Mouse (Mus musculus): Measurements from ENCODE around the gene 1110032A03Rik. TPM values are rescaled to one million over a fixed set of nuclear protein-coding genes. Genes with fewer than 3 reads are reported as not detected.

Gene 1110032A03Rik
- polyA plus RNA-seq (2012; rRNA removed) = 22.5 and 25.7 TPM in 2 replicates

DNA sequence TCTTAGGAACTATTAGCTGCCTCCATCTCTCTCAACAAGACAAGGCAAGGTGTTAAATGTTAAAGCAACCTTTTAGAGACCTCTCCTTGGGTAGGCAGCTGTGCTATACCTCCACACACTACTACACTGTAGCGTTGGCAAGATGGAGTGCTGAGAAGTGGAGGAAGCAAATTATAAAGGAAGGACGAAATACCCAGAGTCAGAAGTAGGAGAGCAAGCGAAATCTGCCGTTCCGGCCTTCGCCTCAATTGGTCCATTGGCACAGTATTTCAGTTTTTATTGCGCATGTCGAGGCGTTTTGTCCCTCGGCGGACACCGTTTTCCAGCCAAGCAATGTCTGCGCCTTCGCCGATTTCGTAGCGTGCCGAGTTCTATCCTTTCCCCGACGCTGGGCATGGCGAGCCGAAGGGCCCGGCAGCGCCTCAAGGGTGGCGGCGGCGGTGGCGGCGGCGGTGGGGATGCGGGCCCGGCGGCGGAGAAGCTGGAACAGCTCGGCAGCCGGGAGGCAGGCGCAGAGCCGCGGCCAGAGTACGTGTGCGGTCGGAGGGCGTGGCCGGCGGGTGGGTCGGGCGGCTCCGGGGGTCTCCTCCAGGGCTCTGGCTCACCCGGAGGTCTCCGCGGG lies at the start of gene 1110032A03Rik, which contains the start of gene Alg9:
Gene 1110032A03Rik, minus strand, starts transcription at position 530 of the 622 bp plus-strand sequence.
Gene Alg9, plus strand, starts transcription at position 29 of the 622 bp plus-strand sequence.

GRCm38 (mm10) chr9:50768107-50769002 lies 7.0 kb downstream of the 1110032A03Rik start, which contains the start of gene Fdxacb1:
TSS of gene Fdxacb1 (plus strand) at chr9:50768236.

DNA sequence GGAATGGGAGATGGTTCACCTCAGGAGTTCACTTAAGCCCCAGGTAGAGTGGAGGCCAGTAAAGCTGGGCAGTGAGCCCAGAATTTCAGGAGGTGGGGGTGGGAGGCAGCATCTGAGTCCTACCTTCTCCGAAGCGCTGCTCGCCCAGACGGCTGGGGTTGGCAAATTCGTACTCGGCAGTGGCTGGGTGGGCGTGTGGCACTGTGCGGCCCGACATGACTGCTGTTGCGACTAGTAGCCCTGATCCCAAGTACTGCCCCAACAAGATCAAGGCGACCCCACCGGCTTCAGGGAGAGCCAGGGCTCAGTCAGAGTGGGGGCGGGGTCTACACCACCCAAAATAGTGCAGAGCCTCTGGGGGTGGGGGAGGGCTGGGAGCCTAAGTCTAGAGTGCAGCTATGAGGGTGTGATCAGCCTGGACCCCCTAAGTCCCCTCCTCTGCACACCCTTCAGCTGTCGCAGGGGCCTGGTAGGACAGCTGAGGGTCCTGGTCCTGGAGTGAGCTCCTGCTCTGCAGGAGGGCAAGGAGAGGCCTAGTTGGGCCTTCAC lies 23.2 kb downstream of the 1110032A03Rik start, which contains the start of gene Hspb2:
Gene Hspb2, minus strand, starts transcription at position 301 of the 549 bp plus-strand sequence.

DNA sequence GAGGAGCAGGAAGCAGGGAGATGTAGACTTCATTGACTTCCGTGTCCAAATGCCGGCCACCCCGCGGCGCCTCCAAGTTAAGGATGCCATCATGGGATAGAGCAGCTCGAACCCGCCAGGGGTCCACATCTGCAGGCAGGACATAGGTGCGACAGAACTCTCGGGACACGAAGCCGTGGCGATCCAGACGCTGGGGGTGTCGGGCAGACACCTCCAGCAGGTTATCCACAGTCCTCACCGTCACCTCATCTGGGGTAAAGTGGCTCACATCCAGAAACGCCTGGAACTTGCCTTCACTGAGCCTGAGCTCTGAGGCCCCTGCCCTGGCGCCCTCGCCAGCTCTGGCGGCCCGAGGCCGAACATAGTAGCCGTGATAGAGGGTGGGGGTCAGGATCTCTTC lies 24.0 kb downstream of the 1110032A03Rik start, which contains the start of gene Cryab:
Gene Cryab, plus strand, starts transcription at position 3 of the 400 bp plus-strand sequence.

DNA sequence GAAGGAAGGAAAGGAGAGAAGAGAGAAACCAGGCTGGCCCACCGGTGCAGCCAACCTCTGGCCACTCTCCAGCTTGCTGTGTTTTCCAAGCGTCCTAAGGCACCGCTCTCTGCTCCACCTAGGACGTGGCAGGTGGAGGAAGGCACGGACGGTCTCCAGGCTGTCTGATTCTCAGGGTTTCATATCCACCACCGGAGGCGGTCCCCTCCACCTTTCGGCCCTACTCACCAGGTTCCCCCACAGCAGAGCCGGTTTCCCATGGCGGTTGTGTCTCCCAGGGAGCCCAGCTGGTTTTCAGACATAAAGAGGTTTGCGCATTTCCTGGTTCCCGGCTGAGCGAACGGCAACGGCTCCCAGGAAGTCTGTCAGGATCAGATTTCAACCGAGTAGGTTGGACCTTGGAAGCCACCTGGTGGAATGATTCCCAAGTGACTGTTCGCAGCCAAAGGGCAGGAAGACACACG lies 29.1 kb downstream of the 1110032A03Rik start, which contains the start of gene 2310030G06Rik:
Gene 2310030G06Rik, minus strand, starts transcription at position 323 of the 464 bp plus-strand sequence.

DNA sequence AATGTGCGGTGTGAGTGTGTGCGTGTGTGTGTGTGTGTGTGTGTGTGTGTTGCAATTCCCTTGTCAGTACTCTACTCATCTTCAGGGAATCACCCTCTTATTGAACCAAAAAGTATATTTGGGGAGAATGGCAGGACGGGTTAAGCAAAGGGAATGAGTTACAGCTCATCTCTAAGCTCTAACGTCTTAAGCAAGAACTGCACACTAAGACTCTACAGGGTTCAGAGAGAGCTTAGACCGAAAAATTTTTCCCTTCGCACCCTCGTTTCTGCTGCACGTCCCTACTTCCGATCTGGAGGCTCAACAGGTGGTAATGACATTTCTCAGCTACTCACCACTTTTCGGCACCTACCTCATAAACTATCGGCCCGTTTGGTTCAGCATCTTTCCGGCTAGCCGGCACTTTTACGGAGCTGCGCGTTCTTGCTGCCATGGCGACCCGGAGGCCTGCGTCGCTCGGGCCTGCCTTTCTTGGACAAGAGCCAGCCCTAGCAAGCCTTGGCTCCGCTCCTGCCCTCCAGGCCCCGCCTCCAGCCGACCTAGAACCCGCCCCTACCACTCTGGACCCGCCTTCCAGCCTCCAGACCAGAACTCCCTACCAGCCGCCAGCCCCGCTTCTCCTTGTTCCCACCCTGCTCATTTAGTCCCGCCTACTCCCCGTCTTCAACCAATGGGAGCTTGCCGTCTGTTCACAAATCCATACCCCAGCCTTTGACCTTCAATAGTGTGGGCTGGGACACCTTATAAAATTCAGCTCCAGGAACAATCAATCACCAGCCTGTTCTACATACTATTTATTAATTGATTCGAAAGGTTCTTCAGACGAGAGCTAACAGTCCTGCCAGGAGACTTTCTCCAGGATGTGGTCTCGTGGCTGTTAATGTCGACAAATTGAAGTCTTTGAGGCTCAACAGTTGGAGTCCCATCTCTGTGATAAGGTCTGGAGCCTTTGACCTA lies 36.1 kb downstream of the 1110032A03Rik start, which contains the start of gene Dixdc1:
Gene Dixdc1, minus strand, starts transcription at position 604 of the 957 bp plus-strand sequence.

Other genes starting within 250 kb of the 1110032A03Rik start
- 29.6 and 30.3 TPM in 2 replicates for gene Pts, start 246.8 kb downstream of the 1110032A03Rik start, polyA plus RNA-seq (2012; rRNA removed)
- 10.0 and 12.3 TPM in 2 replicates for gene Il18, start 220.7 kb downstream of the 1110032A03Rik start, polyA plus RNA-seq (2012; rRNA removed)
- gene Bco2, start 220.3 kb downstream of the 1110032A03Rik start, polyA plus RNA-seq (2012; rRNA removed) = 1.4 and 2.0 TPM in 2 replicates
- not detected in 2 replicates for gene Tex12, start 214.2 kb downstream of the 1110032A03Rik start, polyA plus RNA-seq (2012; rRNA removed)
- 266 and 282 TPM in 2 replicates for gene Sdhd, start 171.7 kb downstream of the 1110032A03Rik start, polyA plus RNA-seq (2012; rRNA removed)
- gene Timm8b, start 171.6 kb downstream of the 1110032A03Rik start, polyA plus RNA-seq (2012; rRNA removed) = 159 and 160 TPM in 2 replicates
- 0.37 and 0.52 TPM in 2 replicates for gene Pih1d2, start 158.2 kb downstream of the 1110032A03Rik start, polyA plus RNA-seq (2012; rRNA removed)
- 4.4 and 4.5 TPM in 2 replicates for gene Nkapd1, start 158.1 kb downstream of the 1110032A03Rik start, polyA plus RNA-seq (2012; rRNA removed)
- 15.9 and 18.7 TPM in 2 replicates for gene Dlat, start 115.7 kb downstream of the 1110032A03Rik start, polyA plus RNA-seq (2012; rRNA removed)
- gene Dixdc1, start 36.0 kb downstream of the 1110032A03Rik start, polyA plus RNA-seq (2012; rRNA removed) = 3.8 and 4.7 TPM in 2 replicates
- gene 2310030G06Rik, start 29.0 kb downstream of the 1110032A03Rik start, polyA plus RNA-seq (2012; rRNA removed) = 7.6 and 9.8 TPM in 2 replicates
- 3.7 and 5.2 TPM in 2 replicates for gene Cryab, start 24.2 kb downstream of the 1110032A03Rik start, polyA plus RNA-seq (2012; rRNA removed)
- gene Hspb2, start 23.2 kb downstream of the 1110032A03Rik start, polyA plus RNA-seq (2012; rRNA removed) = 1.3 and 1.4 TPM in 2 replicates
- 3.5 and 3.6 TPM in 2 replicates for gene Fdxacb1, start 7.3 kb downstream of the 1110032A03Rik start, polyA plus RNA-seq (2012; rRNA removed)
- gene Alg9, start 501 bp downstream of the 1110032A03Rik start, polyA plus RNA-seq (2012; rRNA removed) = 8.5 TPM in 2 replicates
- 14.1 and 14.4 TPM in 2 replicates for gene Ppp2r1b, start 69.8 kb upstream of the 1110032A03Rik start, polyA plus RNA-seq (2012; rRNA removed)
- gene Sik2, start 233.6 kb upstream of the 1110032A03Rik start, polyA plus RNA-seq (2012; rRNA removed) = 4.5 and 5.1 TPM in 2 replicates

All from liver, embryonic 18 days (tissue).